Mouse (Mus musculus) WW6 (cell line): ENCODE results near the gene Ptgs1.

Experiments
- DNase-seq: peaks from one replicate; pipeline ENCODE4 v3.0.0-alpha.2; 2013; ENCODE audit warnings: low read depth, low spot score

Gene Ptgs1

DNA sequence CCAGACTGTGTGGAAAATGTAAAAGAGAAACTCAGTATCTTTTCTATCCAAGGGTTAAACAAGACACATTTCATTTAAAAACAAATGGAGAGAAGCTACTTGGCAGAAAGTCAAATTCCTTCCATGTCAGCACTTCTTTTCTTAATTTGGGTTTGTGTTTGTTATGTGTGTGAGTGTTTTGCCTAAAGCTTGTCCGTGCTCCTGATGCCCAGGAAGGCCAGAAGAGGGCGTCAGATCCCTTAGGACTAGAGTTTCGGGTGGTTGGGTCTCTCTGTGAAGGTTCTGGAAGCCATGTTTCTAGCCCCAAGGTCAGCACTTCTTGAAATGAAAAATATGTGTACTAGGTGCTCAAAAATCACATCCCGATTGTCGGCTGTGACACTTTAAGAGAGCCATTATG is 15.8 kb upstream of the Ptgs1 start:
- no peak for DNase-seq

DNA sequence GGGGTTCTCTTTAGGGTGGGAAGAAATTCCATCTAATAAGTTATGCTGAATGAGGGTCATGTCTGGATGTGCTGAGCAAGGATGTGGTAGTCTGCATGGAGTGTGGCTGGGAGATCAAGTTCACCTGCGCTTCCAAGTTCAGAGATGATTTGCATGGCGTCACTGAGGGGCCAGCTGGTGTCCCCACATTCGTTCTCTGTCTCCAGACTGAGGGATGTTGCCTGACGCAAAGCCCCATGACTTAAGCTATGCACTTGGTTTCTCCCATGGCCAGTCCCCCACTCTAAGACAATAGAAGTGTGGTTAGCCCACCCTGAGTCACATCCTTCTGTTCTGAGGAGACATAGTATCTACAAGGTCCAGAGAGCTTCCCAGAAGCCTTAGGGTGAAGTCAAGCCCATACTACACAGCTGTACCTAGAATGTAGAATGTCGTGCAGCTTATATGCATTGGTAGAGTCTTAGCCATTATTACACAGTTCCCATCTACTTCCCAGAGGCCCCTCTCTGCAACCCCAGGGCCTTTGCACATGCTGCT is 15.0 kb upstream of the Ptgs1 start:
- no peak for DNase-seq

DNA sequence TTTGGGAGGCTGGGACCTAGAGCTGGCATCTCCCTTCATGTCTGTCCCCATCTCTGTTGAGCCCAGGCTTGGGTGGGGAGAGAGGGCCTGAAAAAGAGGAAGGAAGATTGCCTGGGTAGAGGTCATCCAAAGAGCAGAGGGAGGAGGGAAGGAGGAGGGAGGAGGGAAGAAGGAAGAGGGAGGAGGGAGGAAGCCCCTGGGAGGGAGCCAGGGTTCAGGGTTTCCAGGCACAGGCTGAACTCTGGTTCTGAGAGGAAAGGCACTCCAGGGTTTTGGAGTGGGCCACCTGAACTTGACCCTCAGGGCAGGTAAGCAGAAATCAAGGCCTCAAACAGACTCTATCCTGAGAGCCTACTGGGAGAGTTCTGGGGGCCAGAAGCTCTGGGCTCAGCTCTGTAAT is 13.7 kb upstream of the Ptgs1 start:
- DNase-seq = no peak

DNA sequence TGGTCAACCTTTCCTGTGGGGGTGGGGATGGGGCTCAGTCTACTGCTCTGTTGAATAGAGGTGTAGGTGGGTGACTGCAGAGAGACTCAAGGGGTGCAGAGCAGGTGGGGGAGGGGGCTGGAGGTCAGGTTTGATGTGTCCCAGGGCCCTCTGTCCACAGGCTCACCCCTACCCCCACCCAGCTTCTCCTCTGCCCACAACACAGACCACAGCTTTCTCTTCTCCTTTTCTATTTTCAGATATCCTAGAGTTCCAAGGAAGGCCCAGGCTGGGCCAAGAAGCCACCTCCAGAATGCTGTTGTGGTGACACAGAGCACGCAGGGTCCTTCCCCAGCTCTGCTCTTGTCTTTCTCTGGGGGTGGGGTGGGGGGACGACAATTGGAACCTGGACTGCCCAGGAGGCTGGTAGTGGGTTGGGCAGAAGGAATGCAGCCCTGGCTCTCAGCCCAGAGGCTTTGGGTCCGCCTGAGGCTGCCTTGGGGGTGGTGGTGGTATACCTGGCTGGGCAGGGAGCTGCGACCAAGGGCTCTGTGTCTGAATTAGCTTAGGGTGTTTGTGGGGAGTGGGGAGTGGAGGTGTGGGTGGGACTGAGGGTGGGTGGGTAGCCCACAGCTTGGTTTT is 13.2 kb upstream of the Ptgs1 start:
- no peak for DNase-seq

DNA sequence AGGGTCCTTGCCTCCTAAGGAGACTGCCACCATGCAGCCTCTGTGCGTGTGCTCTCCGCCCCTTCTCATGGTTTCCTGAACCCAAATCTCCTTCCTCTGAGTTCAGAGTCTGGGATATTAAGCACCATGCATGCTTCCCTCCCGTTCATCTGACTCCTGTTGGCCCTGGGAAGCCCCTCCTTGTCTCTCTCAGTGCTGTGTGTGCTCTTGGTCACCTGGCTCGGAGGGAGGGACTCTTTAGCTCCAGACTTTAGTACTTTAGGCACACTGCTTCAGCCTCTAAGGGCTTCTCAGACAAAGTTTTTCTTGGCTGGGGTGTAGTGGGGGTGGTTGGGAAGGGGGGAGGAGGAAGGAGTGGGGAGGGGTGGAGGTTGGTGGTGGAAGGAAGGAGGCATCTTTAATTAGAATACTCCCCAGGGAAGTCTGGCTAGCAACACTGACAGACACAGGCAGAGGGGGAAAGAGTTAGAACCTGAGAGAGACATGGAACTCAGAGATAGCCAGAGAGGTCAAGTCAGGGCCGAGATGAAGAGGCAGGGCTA is 12.5 kb upstream of the Ptgs1 start:
- no peak for DNase-seq

DNA sequence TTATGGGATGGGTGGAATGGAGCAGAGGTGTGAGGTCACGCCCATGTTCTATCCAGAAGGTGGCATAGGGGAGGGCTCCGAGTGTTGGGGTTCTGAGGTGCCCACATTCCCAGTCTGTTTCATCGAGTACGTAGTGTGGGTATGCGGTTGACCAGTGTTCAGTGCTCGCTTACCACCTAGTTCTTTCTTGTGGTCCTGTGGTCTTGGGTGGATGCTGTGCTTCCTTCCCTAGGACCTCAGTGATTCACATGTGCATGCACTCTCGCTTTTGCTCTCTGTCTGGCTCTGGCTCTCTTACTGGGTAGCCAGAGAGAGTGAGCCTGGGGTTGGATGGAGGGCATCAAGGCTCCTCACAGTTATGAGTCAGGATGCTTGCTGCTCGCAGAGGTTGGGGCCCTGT is 10.1 kb upstream of the Ptgs1 start:
- DNase-seq = no peak

DNA sequence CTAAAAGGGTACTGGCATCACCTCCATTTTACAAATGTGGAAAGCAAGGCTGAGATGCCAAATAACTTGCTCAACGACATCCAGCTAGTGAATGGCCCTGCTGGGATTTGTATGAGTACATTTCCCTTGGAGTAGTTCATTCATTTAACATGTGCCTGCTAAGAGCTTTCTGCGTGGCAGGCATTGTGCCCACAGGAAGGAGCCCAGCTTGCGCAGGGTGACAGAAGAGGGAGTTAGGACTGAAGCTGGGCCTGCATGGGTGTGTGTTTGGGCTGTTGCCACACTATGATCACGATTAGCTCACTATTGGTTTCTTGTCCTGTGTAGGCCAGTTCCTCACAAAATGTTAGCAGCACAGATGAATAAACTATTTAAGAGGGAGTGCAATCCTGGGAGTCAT is 9.3 kb upstream of the Ptgs1 start:
- DNase-seq = no peak

DNA sequence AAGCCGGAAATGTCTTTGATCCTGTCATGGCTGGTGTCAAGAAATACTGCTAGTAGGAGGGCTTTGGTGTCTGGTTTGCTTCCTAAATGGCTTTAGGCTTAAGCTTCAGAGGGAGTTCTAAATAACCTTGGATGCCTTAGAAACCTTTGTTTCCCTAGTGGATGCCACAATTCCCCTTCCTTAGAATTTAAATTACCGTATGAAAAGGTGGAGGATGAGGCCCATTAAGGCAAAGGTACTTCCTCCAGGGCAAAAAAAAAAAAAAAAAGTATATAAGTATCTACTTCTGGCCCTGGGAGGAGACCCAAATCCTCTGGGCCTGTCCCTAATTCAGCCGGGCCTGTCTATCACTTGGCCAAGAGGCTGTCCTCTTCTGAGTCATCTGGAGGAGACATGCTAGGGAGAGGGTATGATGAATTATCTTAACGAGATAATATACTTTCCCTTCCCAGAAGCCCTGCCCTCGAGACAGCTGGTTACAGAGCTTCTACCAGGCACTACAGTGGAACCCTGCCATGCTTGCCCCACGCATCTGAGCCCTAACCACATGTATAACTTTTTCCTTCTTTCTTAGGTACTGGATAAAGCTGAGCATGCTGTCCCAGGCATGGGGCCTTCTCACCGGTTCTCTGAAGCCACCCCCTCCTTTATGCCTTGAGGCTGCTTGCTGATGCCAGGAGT is 7.9 kb upstream of the Ptgs1 start:
- DNase-seq = peak; percentile 61

DNA sequence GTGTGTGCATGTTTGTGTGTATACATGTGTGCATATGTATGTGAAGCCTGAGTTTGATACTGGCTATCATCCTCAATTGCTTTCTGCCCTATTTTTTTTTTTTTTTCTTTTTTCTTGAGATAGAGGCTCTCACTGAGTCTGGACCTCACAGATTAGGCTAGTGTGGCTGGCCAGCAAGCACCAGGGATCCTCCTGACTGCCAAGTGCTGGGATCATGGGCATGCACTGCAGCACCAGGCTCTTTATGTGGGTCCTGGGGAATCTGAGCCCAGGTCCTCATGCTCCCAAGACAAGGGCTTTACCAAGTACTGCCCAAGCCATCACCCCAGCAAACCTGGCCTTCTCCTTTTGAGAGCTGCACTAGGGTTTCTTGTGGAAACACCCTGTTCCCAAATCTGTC is 6.8 kb upstream of the Ptgs1 start:
- no peak for DNase-seq

DNA sequence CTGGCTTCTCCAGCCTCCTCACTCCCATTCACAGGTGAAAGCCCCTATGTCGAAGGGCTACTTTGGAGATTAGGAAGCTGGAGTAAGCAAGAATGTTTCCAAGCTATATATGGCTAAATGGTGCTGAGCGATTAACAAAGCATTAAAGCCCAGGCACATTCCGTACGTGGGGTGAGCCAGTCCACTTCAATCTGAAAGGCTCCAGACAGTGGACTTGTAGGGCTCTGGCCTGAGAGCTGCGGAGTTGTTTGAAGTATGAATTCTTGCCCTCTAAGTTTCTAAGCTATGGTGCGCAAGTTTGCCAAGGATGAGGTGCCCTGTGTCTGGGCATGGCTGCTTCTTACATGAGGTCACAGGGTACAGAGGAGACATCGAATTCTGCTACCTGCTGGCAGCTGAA is 6.1 kb upstream of the Ptgs1 start:
- DNase-seq = no peak

DNA sequence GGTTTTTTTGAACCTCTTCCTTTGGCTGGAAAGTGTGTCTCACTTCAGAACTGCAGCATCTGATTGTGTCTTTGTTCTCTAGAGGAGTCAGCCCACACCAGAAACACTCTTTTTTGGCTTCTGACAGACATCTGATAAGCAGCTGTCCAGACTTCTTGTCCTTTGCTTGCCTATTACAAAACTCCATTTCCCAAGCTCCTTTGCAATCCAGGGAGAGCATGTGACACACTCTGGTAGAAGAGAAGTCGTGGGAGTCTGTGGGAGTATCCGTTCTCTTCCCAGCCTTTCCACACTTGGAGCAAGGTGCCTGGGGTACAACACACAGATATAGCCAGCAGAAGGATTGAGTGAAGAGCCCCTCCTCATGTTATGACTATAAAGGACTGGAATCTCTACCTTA is 5.6 kb upstream of the Ptgs1 start:
- no peak for DNase-seq

DNA sequence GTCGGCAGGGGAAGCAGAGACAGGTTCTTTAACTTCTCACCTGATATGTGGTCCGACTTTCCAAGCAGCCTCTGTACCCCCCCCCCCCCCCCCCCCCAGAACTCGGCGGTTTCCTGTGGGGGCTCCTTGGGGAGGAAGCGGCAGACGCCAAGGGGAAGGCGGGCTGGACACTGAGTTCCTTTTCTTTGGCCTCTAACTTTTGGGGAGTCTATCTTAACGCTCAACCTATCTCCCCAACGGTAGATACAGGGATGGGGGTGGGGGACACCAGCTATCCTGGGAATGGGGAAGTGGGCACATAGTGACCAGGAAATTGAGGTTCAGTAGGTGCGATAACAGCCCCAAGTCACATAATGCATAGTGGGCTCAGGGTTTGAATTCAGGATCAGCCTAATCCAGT is 741 bp downstream of the Ptgs1 start:
- DNase-seq = no peak

DNA sequence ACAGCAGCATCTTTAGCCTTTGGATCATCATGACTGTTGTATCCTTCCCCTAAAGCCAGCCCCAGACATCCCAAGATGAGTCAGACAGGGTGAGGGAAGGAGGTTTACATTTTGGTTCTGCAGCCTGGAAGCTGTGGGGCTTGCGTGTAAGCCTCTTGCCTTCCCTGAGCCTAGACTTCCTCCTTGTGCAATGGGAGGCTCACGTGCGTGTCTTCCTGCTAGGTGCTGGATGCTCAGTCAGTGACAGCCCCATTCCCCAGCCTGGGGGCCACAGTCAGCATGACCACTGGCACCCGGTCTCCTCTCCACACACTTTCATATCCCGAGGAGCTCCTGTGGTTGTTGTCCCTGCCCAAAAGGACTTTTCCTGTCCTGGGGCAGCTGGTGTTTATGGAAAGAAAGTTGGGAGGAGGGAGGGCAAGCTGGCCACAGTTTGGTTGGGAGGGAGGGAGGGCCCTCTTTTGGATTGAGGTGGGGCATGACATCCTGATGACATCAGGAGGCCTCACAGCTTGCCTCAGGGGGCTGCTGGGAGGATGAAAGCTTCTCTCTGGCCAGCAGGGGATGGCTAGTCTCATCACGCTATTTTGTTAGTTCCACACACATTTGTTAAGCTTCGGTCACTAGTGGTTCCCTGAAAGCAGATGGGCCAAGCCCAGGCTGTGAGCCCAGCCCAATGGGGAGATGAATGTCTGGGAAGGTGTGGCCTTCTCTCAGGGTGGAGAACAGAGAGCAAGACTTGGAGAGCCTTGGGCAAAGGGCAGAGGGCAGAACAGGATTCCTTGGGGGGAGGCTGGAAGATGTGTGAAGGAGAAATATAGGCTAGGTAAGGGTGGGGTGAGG is 4.5 kb downstream of the Ptgs1 start:
- DNase-seq = no peak

DNA sequence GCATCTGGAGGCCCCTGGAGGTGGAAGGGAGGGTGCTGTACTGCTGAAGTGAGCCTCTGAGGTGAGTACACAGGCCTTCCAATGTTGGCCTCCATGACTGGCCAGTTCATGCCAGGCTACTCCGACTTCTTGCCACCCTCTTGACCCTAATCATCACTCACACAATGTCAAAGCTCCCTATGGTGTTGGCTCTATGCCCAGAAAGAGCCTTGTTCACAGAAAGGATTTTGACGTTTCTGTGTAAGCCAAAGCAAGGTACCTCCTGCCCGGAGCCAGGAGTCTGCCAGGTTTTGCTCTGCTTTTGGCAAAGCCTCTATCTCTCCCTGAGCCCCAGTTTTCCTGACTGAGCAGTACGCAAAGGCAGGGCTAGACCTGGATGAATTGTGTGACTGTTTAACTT is 5.7 kb downstream of the Ptgs1 start:
- DNase-seq = no peak

DNA sequence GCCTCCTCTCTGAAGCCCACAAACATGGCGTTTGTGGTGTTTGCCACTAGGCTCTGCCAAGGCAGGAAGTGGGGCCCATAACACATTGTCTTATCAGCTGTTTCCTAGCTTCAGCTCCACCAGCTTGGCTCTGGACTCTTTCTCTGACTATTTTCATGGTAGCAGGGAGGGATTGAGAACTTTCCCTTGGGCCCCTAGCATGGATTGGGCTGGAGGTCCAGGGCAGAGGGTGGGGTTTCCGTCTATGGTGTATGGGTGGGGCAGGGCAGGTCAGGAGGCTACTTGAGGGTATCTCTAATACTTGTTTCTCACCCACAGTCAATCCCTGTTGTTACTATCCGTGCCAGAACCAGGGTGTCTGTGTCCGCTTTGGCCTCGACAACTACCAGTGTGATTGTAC is 6.7 kb downstream of the Ptgs1 start:
- DNase-seq = no peak

DNA sequence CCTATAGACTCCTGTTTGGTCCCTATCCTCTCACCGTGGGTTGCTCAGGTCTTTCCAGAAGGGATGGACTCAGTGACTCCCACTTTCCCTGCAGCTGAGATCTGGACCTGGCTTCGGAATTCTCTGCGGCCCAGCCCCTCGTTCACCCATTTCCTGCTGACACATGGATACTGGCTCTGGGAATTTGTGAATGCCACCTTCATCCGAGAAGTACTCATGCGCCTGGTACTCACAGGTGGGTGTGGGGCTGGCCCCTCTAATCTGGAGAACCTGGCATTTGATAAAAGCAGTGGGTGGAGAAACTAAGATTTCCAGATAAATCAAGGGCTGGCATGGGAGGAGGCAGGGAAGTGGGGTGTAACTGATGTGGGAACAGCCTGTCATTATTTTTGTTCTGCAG is 7.3 kb downstream of the Ptgs1 start:
- no peak for DNase-seq

DNA sequence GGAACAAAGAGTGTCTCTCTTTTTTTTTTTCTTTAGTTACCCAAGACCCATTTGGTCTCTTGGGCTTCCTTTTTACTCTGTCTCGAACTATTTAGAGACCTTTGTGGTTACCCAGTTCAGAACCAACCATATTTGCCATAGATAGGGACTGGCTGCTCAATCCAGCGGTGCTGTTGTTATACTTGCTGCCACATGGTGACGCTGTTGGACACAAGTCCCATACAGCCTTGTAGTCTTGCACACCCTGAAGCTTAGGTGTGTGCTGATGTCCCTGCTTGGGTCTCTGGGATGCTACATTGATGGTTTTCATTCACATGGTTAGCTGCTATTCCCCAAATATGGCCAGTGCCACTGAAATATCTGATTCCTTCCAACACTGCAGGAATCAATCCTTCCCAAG is 8.2 kb downstream of the Ptgs1 start:
- DNase-seq = no peak

DNA sequence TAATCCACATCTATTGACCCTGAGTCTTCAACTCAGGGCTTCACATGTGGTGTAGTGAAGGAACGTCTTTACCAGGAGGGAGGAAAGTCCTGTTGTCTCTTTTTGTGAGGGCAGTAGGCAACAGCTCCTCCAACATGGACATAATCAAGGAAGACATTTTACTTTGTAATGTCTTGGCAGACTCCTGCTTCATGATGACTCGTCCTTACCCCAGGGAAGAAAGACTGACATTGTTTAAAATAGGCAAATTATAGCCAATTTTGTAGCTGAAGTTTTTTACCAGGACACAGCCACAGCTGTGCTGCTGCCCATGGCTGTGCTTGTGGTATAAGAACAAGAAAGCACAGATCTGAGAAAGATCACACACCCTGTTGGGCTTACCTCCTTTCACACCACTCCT is 8.7 kb downstream of the Ptgs1 start:
- no peak for DNase-seq

DNA sequence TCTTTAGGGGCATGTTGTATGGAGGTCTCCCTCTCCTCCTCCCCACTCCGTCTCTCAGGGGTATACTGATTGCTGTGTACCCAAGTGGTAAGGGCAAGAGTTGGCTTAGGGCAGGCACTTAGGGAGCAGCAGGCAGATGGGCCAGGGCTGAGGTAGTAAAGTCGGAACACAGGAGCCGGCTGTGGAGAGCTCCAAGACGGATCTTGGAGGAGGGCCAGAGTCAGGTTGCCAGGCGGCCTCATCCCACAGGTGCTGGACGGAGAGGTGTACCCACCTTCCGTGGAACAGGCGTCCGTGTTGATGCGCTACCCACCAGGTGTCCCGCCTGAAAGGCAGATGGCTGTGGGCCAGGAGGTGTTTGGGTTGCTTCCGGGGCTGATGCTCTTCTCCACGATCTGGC is 12.3 kb downstream of the Ptgs1 start:
- DNase-seq = no peak

DNA sequence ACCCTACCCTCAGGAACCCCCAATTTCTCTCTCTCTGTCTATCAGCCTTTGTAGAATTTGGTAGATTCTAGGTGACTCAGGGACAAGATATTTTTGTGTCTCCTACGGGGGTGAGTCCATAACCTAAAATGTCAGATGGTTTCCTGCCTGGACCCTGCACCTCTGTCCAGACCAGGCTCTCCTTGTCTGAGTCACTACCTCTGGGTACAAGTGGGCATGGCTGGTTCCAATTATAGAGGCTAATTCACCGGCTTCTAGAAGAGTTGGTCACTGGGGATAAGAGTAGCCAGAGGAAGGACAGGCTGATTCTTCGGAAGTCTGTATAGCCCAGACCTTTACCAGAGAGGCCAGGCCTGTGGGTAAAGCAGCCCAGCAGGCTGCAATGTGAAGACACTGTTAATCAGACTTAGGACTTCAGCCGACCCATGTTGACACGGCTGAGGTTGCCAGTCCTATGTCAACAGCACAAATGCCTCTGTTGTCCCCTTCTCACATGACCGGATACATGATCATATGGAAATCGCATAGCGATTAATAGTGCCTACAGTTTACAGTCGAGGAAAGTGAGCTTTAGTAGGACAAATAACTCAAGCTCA is 13.2 kb downstream of the Ptgs1 start:
- no peak for DNase-seq

DNA sequence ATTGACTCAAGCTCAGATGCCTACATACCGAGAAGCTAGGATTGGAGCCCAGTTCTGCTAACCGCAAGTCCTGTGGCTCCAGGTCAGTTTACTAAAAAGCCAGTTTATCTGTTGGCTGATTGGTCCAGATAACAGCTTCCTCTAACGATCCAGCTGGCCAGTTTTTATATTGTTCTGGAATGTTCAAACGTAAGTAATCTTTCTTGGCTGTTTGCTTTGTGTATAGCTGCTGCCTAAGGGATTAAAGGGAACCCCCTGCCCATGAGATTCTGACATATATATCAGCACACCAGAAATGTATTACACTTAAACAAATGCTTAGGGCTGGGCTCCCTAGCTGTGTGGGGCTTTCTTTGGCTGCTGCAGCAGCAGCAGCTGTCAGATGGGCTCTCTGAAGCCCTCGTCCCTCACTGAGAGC is 13.7 kb downstream of the Ptgs1 start:
- DNase-seq = no peak

DNA sequence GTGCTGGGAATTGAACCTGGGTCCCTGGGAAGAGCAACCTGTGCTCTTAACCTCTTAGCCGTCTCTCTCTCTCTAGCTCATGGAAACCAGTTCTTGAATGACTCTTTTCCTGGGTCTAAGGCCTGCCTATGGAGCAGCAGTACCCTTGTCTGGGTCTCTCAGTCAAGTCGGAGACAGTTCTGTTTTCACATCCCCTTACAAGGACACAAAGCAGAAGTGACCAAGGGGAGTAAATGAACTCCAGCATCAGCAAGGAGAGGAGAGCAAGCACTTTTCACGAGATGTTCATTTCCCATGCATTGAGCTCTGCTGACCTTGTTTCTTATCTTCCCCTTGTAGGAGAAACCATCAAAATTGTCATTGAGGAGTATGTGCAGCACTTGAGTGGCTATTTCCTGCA is 14.5 kb downstream of the Ptgs1 start:
- no peak for DNase-seq
